Mouse (Mus musculus) thymus, adult 2 months (tissue): ENCODE measurements at regions not wholly inside any gene's neighbourhood (a gene's known extent, or its start where the extent isn't known, plus 50 kb on each side); places are given as distances from the start of the nearest gene placed in this dataset.

Experiments
- CTCF ChIP-seq: fragments of 200-500 bp; IDR thresholded peaks from 2 replicates; pipeline ENCODE4 v1.5.1; 2012; ENCODE audit warnings: mild to moderate bottlenecking, control low read depth, low read length, moderate library complexity, borderline replicate concordance; ENCODE audit not compliant: control insufficient read depth, poor library complexity, insufficient read depth; ENCODE audit errors: extremely low read depth
- POLR2A ChIP-seq: fragments of 200-500 bp; IDR thresholded peaks from 2 replicates; pipeline ENCODE4 v1.6.1; 2012; ENCODE audit warnings: mild to moderate bottlenecking, low read length, control low read depth, moderate library complexity; ENCODE audit not compliant: control insufficient read depth, poor library complexity, insufficient read depth; ENCODE audit errors: extremely low read depth

DNA sequence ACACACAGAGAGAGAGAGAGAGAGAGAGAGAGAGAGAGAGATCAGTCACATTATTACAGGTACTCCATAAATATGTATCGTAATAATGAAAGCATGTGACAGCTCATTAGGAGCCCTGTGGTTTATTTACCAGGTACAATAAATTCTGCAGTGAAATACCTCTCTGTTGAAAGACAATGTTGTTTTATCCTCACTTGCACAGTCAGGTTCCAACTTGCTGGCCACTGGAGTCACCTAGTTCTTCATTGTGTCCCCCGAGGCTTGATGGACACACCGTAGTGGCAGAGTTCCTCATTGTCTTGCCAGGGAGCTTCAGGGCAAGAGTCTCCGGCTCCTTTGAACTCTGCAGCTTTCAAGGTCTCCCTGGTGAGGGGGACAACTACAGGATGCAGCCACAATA is 197.6 kb downstream of the Rplp1 start:
- TF ChIP-seq POLR2A (no peak), CTCF (no peak)
